Mouse (Mus musculus) lung, postnatal 0 days (tissue): ENCODE data around the gene Ttyh2. TPM values are rescaled to one million over a fixed set of nuclear protein-coding genes. Genes with fewer than 3 reads are reported as not detected.

Experiments
- ATAC-seq: fragments of 200-750 bp; cut with Nextera tagmentation; 2 replicates; pipeline ENCODE4 v1.8.0; 2017; ENCODE audit warnings: moderate library complexity
- DNase-seq: peaks from one replicate; pipeline ENCODE4 v3.0.0-alpha.2; 2016; ENCODE audit warnings: low spot score
- H3K27ac ChIP-seq: fragments of 300-500 bp; sonication (generic); 2 replicates; pipeline ENCODE4 v1.5.1; 2014; ENCODE audit warnings: antibody characterized with exemption, mild to moderate bottlenecking, low read length, mixed read lengths
- H3K27me3 ChIP-seq: fragments of 300-500 bp; sonication (generic); replicated peaks from 2 replicates; pipeline ENCODE4 v1.6.1; 2014; ENCODE audit warnings: low read length, mixed read lengths; ENCODE audit not compliant: insufficient read depth
- H3K36me3 ChIP-seq: fragments of 300-500 bp; sonication (generic); 2 replicates; pipeline ENCODE4 v1.6.1; 2014; ENCODE audit warnings: low read length, mixed read lengths; ENCODE audit not compliant: insufficient read depth
- H3K4me1 ChIP-seq: fragments of 300-500 bp; sonication (generic); 2 replicates; pipeline ENCODE4 v1.6.1; 2014; ENCODE audit warnings: antibody characterized with exemption, low read depth, low read length, mixed read lengths; ENCODE audit not compliant: insufficient read depth
- H3K4me2 ChIP-seq: fragments of 300-500 bp; sonication (generic); replicated peaks from 2 replicates; pipeline ENCODE4 v1.6.1; 2014; ENCODE audit warnings: low read depth, mild to moderate bottlenecking, low read length, moderate library complexity, mixed read lengths
- H3K4me3 ChIP-seq: fragments of 300-500 bp; sonication (generic); 2 replicates; pipeline ENCODE4 v1.5.1; 2014; ENCODE audit warnings: low read depth, low read length
- H3K9ac ChIP-seq: fragments of 300-500 bp; sonication (generic); replicated peaks from 2 replicates; pipeline ENCODE4 v1.6.1; 2014; ENCODE audit warnings: low read depth, mild to moderate bottlenecking
- H3K9me3 ChIP-seq: fragments of 300-500 bp; sonication (generic); 2 replicates; pipeline ENCODE4 v1.6.1; 2016; ENCODE audit warnings: low read length, mixed read lengths
- CTCF ChIP-seq: IDR thresholded peaks from 2 replicates; pipeline ENCODE4 v1.5.1; 2016; ENCODE audit warnings: antibody characterized with exemption, mild to moderate bottlenecking
- EP300 ChIP-seq: IDR thresholded peaks from 2 replicates; pipeline ENCODE4 v1.6.1; 2016; ENCODE audit warnings: antibody characterized with exemption, mild to moderate bottlenecking, control low read depth
- WGBS: fragments of 180-500 bp; shearing (Covaris S2); extraction: QIAGEN DNeasy Blood & Tissue Kit; methylation state at CpG from one replicate; pipeline ENCODE4 v1.1.7; 2014; 5-methylcytosine and 5-hydroxymethylcytosine counted together
- polyA plus RNA-seq: library from polyadenylated mRNA; unstranded; fragments of >200 nt; fragmentation: Nextera tagmentation; extraction: Ambion mirVana; gene quantifications from 2 replicates; pipeline ENCODE4 v1.2.1, GENCODE M21; 2015

Ttyh2 gene
- 20.1 and 22.3 TPM in 2 replicates for polyA plus RNA-seq

DNA sequence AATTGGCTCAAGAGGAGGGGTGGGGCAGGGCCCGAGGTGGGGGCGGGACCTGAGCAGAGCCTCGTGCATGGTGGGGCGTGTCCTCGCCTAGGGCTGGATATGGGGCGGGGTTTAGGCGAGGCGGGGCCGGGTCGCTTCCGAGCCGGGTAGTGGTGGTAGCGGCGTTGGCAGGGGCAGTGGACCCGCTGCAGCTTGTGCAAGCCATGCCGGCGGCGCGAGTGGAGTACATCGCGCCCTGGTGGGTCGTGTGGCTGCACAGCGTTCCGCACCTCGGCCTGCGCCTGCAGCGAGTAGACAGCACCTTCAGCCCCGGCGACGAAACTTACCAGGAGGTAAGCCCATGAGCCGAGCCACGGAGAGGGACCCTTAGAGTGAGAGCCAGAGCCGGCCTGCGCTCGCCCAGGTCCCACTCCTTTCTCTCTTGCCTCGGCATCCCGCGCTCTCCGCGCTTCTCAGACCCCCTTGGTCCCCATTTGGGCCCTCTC is at the start of gene Ttyh2:
TSS of gene Ttyh2 (plus strand) at position 91 of the 485 bp plus-strand sequence.
- H3K4me3 ChIP-seq: peak within 1 kb of the TSS; percentile 55
- TF ChIP-seq CTCF (0 out of 2 replicates have a peak, but pooled peaks have one; percentile 7), EP300 (no peak)
- 1% methylated on average over 37 of the region's 40 CpGs for WGBS
- no peaks in the 10 kb centered on the region for H3K27me3 ChIP-seq
- H3K36me3 ChIP-seq: peaks cover 24% of the 10 kb centered on the region; the same call in 1 of the 2 replicates
- peaks cover 10% of the 10 kb centered on the region; the same call in 1 of the 2 replicates for H3K4me1 ChIP-seq
- peak within 1 kb of the TSS; percentile 66 for H3K9ac ChIP-seq
- peak within 1 kb of the TSS; percentile 43 for H3K27ac ChIP-seq
- DNase-seq (peak; percentile 93), ATAC-seq (peak; percentile 95)
- no peaks in the 10 kb centered on the region for H3K9me3 ChIP-seq
- peak within 1 kb of the TSS; percentile 99 for H3K4me2 ChIP-seq

DNA sequence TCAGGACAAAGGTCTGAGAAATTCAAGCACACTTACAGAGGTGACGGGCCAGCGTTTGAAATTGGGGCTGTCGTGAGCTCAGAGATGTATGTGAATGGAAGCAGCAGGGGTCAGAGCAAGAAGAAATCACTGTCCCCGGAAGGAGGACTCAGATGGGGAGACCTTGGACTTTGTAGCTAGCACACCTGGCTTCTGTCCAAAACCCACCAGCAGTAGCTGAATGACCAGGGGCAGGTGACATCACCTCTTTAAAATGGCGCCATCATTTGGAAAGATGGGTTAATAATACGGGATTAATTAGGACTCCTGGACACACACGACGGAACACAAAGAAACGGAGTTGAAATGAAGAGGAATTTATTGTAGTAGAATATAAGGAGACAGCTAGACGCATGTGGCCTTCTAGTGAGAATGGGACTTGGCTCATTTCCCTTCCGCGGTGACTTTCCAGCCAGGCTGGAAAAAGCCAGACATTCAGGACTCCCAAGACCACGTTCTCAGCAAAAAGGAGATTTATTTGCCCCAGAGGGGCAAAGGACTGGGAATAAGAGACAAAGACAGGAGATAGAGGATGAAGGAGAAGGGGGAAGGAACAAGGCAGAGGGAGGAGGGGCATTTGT is 49.0 kb upstream of the Ttyh2 start:
- TF ChIP-seq CTCF: no peak
- TF ChIP-seq EP300: no peak
- DNase-seq (no peak), ATAC-seq (no peak)
- no peak overlapping the region for H3K9ac ChIP-seq
- WGBS: 71% methylated on average over 13 of the region's 13 CpGs
- no peaks in the 10 kb centered on the region for H3K9me3 ChIP-seq
- no peaks in the 10 kb centered on the region for H3K27me3 ChIP-seq
- H3K4me2 ChIP-seq: no peak overlapping the region
- H3K27ac ChIP-seq: no peak overlapping the region
- no peaks in the 10 kb centered on the region for H3K4me1 ChIP-seq
- H3K36me3 ChIP-seq: no peaks in the 10 kb centered on the region
- no peak overlapping the region for H3K4me3 ChIP-seq

DNA sequence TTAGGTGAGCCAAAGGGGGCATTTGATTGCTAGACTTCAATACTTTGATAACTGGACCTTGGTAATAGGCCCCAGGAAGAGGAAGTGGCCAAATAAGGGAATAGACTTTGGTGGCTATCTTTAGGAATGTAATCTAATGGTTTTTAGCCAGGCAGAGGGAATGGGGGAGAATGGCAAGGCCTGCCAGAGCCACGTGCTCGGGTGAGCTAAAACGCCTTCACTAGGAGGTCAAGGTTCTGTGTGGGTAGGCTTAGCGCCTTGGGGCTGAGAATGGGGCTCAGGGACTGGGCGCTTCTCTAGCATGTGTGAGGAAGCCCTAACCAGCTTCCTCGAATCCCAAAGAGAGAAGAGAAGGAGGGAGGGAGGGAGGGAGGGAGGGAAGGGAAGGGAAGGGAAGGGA is 48.2 kb upstream of the Ttyh2 start:
- DNase-seq (no peak), ATAC-seq (no peak)
- Histone ChIP-seq H3K27ac (no peak overlapping the region), H3K27me3 (no peaks in the 10 kb centered on the region), H3K4me2 (no peak overlapping the region), H3K9me3 (no peaks in the 10 kb centered on the region), H3K4me3 (no peak overlapping the region), H3K4me1 (no peaks in the 10 kb centered on the region), H3K36me3 (no peaks in the 10 kb centered on the region), H3K9ac (no peak overlapping the region)
- WGBS: 67% methylated on average over 5 of the region's 6 CpGs
- TF ChIP-seq CTCF (no peak), EP300 (no peak)

DNA sequence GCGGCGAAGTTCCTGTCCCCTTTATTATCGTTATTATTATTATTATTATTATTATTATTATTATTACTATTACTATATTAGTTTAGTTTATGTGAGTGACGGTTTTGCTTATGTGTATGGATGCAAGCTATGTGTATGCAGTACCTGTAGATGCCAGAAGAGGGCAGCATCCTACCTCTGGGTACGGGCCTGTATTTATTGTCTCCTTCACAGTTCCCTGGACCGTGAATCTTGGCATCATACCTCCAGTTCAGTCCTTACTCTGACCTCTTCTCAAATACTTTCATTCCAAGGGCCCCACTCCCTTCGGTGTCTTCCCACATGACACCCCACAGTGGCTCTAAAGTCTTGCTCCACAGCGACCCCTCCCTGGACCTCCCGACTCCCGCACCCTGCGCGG is 47.2 kb upstream of the Ttyh2 start:
- TF ChIP-seq EP300: no peak
- peak; percentile 54 for TF ChIP-seq CTCF
- H3K36me3 ChIP-seq: no peaks in the 10 kb centered on the region
- H3K4me1 ChIP-seq: no peaks in the 10 kb centered on the region
- 66% methylated on average over 12 of the region's 12 CpGs for WGBS
- ATAC-seq (no peak), DNase-seq (no peak)
- no peak overlapping the region for H3K9ac ChIP-seq
- no peaks in the 10 kb centered on the region for H3K9me3 ChIP-seq
- no peak overlapping the region for H3K27ac ChIP-seq
- no peaks in the 10 kb centered on the region for H3K27me3 ChIP-seq
- no peak overlapping the region for H3K4me3 ChIP-seq
- no peak overlapping the region for H3K4me2 ChIP-seq

DNA sequence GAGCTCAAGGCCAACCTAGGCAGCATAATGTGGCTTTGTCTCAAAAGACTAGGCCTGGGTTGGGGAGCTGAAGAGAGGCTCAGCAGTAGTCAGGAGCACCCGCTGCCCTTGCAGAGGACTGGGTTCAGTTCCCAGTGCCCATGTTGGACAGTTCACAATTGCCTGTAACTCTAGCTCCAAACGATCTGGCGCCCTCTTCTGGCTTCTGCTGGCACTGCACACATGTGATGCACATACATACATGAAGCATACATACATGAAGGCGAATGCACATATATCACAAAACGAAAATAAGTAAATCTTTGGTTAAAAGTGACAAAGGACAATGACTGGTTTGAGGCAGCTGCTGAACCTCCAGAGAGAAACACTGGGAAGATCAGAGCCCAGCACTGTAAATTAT is 45.2 kb upstream of the Ttyh2 start:
- H3K4me3 ChIP-seq: no peak overlapping the region
- H3K4me1 ChIP-seq: no peaks in the 10 kb centered on the region
- H3K9ac ChIP-seq: no peak overlapping the region
- no peak for DNase-seq
- no peak overlapping the region for H3K4me2 ChIP-seq
- no peaks in the 10 kb centered on the region for H3K36me3 ChIP-seq
- no peaks in the 10 kb centered on the region for H3K9me3 ChIP-seq
- H3K27me3 ChIP-seq: no peaks in the 10 kb centered on the region
- WGBS: 81% methylated on average over 5 of the region's 5 CpGs
- ATAC-seq: no peak
- H3K27ac ChIP-seq: no peak overlapping the region
- TF ChIP-seq EP300 (no peak), CTCF (peak; percentile 18)

DNA sequence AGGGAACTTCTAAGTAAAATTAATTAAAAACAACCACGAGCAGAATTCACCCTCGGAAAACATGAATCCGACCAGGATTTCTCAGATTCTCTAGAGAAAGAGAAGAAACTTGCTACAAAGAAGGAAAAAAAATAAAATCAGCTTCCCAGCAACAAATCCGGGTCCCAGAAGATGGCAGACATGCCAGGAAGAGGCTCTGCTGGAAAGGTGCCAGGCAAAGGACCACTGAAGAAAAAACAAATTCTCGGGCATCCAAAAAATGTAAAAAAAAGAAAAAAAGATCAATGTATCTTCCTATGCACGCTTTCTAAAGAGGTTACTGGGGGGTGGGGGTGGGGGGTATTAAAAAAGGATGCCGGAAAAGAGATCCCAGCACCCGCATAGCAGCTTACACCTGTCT is 43.0 kb upstream of the Ttyh2 start:
- no peak for TF ChIP-seq CTCF
- TF ChIP-seq EP300: no peak
- H3K36me3 ChIP-seq: no peaks in the 10 kb centered on the region
- H3K27ac ChIP-seq: no peak overlapping the region
- 58% methylated on average over 8 of the region's 8 CpGs for WGBS
- ATAC-seq (no peak), DNase-seq (no peak)
- H3K9me3 ChIP-seq: no peaks in the 10 kb centered on the region
- H3K4me3 ChIP-seq: no peak overlapping the region
- no peak overlapping the region for H3K9ac ChIP-seq
- H3K4me2 ChIP-seq: no peak overlapping the region
- H3K27me3 ChIP-seq: no peaks in the 10 kb centered on the region
- H3K4me1 ChIP-seq: no peaks in the 10 kb centered on the region
